Mouse (Mus musculus) ES-Bruce4 (cell line): ENCODE results near the gene Dnttip2. TPM values are rescaled to one million over a fixed set of nuclear protein-coding genes. Genes with fewer than 3 reads are reported as not detected.
"Not testable (repeated sequence)": the region's sequence is repeated elsewhere in the genome, so short reads cannot be mapped to it uniquely, and the experiment has no call there.

Experiments used
- H3K27ac ChIP-seq: 2 replicates; pipeline ENCODE4 v1.5.1; 2012; ENCODE audit warnings: low read length, inconsistent platforms; ENCODE audit not compliant: insufficient read depth
- H3K27me3 ChIP-seq: 2 replicates; pipeline ENCODE4 v1.6.1; 2012; ENCODE audit warnings: mild to moderate bottlenecking, low read length, inconsistent platforms; ENCODE audit not compliant: control insufficient read depth, poor library complexity, insufficient read depth, severe bottlenecking
- H3K36me3 ChIP-seq: 2 replicates; pipeline ENCODE4 v1.6.1; 2012; ENCODE audit warnings: inconsistent platforms, mild to moderate bottlenecking, low read length, moderate library complexity; ENCODE audit not compliant: control insufficient read depth, poor library complexity, insufficient read depth, severe bottlenecking
- H3K4me1 ChIP-seq: one replicate; pipeline ENCODE4 v1.8.1; 2011; ENCODE audit warnings: low read length; ENCODE audit not compliant: control insufficient read depth, insufficient read depth
- H3K4me3 ChIP-seq: 2 replicates; pipeline ENCODE4 v1.5.1; 2011; ENCODE audit warnings: low read depth, mild to moderate bottlenecking, low read length
- H3K9ac ChIP-seq: 2 replicates; pipeline ENCODE4 v1.6.1; 2012; ENCODE audit warnings: low read depth, mild to moderate bottlenecking, inconsistent platforms; ENCODE audit not compliant: poor library complexity, severe bottlenecking
- H3K9me3 ChIP-seq: replicated peaks from 2 replicates; pipeline ENCODE4 v1.6.1; 2012; ENCODE audit warnings: mild to moderate bottlenecking, low read length, inconsistent platforms; ENCODE audit not compliant: control insufficient read depth, poor library complexity, insufficient read depth, severe bottlenecking
- CTCF ChIP-seq: IDR thresholded peaks from one replicate; pipeline ENCODE4 v1.8.1; 2011; ENCODE audit warnings: low read depth, low read length
- EP300 ChIP-seq: IDR thresholded peaks from 2 replicates; pipeline ENCODE4 v1.6.1; 2011; ENCODE audit warnings: low read depth, low read length; ENCODE audit not compliant: insufficient read depth
- POLR2A ChIP-seq: IDR thresholded peaks from one replicate; pipeline ENCODE4 v1.8.1; 2011; ENCODE audit warnings: low read length; ENCODE audit not compliant: insufficient read depth
- polyA plus RNA-seq: library from polyadenylated mRNA; stranded (reverse); fragments of >200 nt; gene quantifications from 2 replicates; pipeline ENCODE4 v1.2.4, GENCODE M21; 2011; ENCODE audit warnings: low read depth; ENCODE audit not compliant: missing spikeins, insufficient read depth, insufficient read length

Dnttip2 gene
- 123 and 132 TPM in 2 replicates for polyA plus RNA-seq

GRCm38 (mm10) chr3:122274241-122275024 is at the start of gene Dnttip2:
Gene Dnttip2 (plus strand): TSS chr3:122274388.
- H3K4me1 ChIP-seq, result peaks cover 3% of the 10 kb centered on the region
- peaks cover 41% of the 10 kb centered on the region for H3K36me3 ChIP-seq
- no peak for TF ChIP-seq CTCF
- TF ChIP-seq EP300, result peak; percentile 53; the same call in 1 of the 2 replicates
- no peak within 1 kb of the TSS for H3K27ac ChIP-seq
- no peaks in the 10 kb centered on the region for H3K27me3 ChIP-seq
- H3K9me3 ChIP-seq, result no peaks in the 10 kb centered on the region
- peak within 1 kb of the TSS; percentile 95 for H3K4me3 ChIP-seq
- peak within 1 kb of the TSS; percentile 79 for H3K9ac ChIP-seq

- H3K27ac ChIP-seq, result not testable (repeated sequence)
These were observed 47.2 kb upstream of the Dnttip2 start for GRCm38 (mm10) chr3:122226972-122227371.

GRCm38 (mm10) chr3:122235772-122236171 is 38.4 kb upstream of the Dnttip2 start:
- Histone ChIP-seq H3K9me3 (no peaks in the 10 kb centered on the region), H3K27ac (no peak overlapping the region), H3K27me3 (no peaks in the 10 kb centered on the region), H3K4me1 (no peaks in the 10 kb centered on the region), H3K9ac (no peak overlapping the region), H3K36me3 (no peaks in the 10 kb centered on the region), H3K4me3 (no peak overlapping the region)
- TF ChIP-seq CTCF (no peak), POLR2A (no peak), EP300 (no peak)

More at GRCm38 (mm10) chr3:122226972-122227371, 47.2 kb upstream of the Dnttip2 start:
- not testable (repeated sequence) for H3K27me3 ChIP-seq, H3K9ac ChIP-seq, H3K36me3 ChIP-seq, H3K4me1 ChIP-seq, H3K9me3 ChIP-seq, H3K4me3 ChIP-seq

- TF ChIP-seq CTCF (no peak), EP300 (0 out of 2 replicates have a peak, but pooled peaks have one; percentile 19)
- Histone ChIP-seq H3K27me3 (no peaks in the 10 kb centered on the region), H3K4me3 (0 out of 2 replicates have a peak overlapping the region, but pooled peaks have one; percentile 16), H3K4me1 (peaks cover 2% of the 10 kb centered on the region), H3K27ac (peak overlapping the region; percentile 94), H3K9me3 (no peaks in the 10 kb centered on the region), H3K9ac (peak overlapping the region; percentile 74; the same call in 1 of the 2 replicates), H3K36me3 (no peaks in the 10 kb centered on the region)
These were observed 31.3 kb upstream of the Dnttip2 start for GRCm38 (mm10) chr3:122242876-122243275.

GRCm38 (mm10) chr3:122243416-122244167 is 30.6 kb upstream of the Dnttip2 start:
- H3K9me3 ChIP-seq, result no peaks in the 10 kb centered on the region
- TF ChIP-seq EP300 (peak; percentile 83), POLR2A (peak; percentile 53), CTCF (no peak)
- H3K36me3 ChIP-seq, result no peaks in the 10 kb centered on the region
- peak overlapping the region; percentile 100 for H3K27ac ChIP-seq
- peak overlapping the region; percentile 91 for H3K9ac ChIP-seq
- no peaks in the 10 kb centered on the region for H3K27me3 ChIP-seq
- H3K4me3 ChIP-seq, result no peak overlapping the region
- H3K4me1 ChIP-seq, result peaks cover 2% of the 10 kb centered on the region

- Histone ChIP-seq H3K36me3 (no peaks in the 10 kb centered on the region), H3K4me3 (peak overlapping the region; percentile 37), H3K4me1 (peaks cover 2% of the 10 kb centered on the region), H3K27ac (peak overlapping the region; percentile 68), H3K9me3 (no peaks in the 10 kb centered on the region), H3K27me3 (no peaks in the 10 kb centered on the region), H3K9ac (peak overlapping the region; percentile 91)
- TF ChIP-seq EP300 (no peak), CTCF (no peak), POLR2A (no peak)
These were observed 29.4 kb upstream of the Dnttip2 start for GRCm38 (mm10) chr3:122244759-122245158.
